Mouse (Mus musculus): ENCODE measurements around the gene Pold1. TPM values are rescaled to one million over a fixed set of nuclear protein-coding genes. Genes with fewer than 3 reads are reported as not detected.
A peak's percentile ranks its signal among the peaks of the same experiment; 100 is the strongest.

Gene Pold1
- polyA plus RNA-seq, 1 experiment = 23.7 TPM

DNA sequence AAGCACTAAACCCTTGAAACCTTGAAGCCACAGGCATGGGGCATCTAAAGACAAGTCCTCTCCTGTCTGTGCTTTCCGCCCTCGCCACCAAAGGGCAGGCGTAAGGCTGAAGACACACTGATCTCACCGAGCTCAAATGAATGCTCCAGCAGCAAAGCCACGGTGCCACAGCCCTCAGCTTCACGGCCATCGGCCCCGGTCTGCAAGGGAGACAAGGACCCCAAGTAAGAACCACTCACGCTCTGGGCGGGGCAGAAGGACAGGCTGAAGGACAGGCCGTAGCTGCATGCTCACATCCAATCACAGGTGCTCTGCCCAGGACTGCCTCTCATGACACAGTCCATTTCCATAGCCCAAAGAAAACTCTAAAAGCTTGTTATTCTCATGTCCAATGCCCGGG is 54.0 kb downstream of the Pold1 start:
- no peak for TF ChIP-seq CTCF (IDR thresholded peaks at IDR 0.05; ENCODE audit: borderline replicate concordance, insufficient read depth, low read length)
- no peak for TF ChIP-seq POLR2A (IDR thresholded peaks at IDR 0.05; ENCODE audit: low read depth, low read length)
- H3K4me1 ChIP-seq (ENCODE audit: control insufficient read depth, insufficient read depth, low read length) = peaks cover 6% of the 10 kb centered on the region; the same call in 1 of the 2 replicates
- H3K27ac ChIP-seq (ENCODE audit: insufficient read depth, low read length) = no peak overlapping the region
- H3K4me3 ChIP-seq (ENCODE audit: insufficient read depth, low read length) = no peak overlapping the region

- Histone ChIP-seq H3K4me1 (ENCODE audit: control insufficient read depth, insufficient read depth, low read length) (peaks cover 6% of the 10 kb centered on the region; the same call in 1 of the 2 replicates), H3K27ac (ENCODE audit: insufficient read depth, low read length) (no peak overlapping the region), H3K4me3 (ENCODE audit: insufficient read depth, low read length) (no peak overlapping the region)
- no peak for TF ChIP-seq POLR2A (IDR thresholded peaks at IDR 0.05; ENCODE audit: low read depth, low read length)
- no peak for TF ChIP-seq CTCF (IDR thresholded peaks at IDR 0.05; ENCODE audit: borderline replicate concordance, insufficient read depth, low read length)
Measured at GRCm38 (mm10) chr7:44492166-44492826, 56.4 kb downstream of the Pold1 start.

DNA sequence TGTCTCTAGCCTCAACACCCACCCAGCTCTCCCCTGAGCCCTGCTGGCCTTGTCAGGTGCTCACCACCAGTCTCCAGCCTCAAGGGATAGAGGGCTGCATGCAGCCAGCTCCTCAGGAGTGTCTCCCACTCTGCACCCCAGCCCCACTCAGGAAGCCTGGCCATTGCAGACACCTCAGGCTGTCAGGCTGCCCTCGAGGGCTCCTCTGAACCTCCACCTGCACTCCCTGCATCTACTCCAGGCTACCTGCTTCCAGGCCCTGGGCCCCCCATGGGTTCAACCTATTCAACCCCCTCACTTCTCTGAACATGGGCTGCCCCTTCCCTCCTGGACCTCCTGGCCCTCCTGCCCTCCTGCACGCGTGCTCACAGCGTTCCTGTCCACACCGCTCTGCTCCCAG is 57.3 kb downstream of the Pold1 start:
- Histone ChIP-seq H3K4me1 (ENCODE audit: control insufficient read depth, insufficient read depth, low read length) (peaks cover 6% of the 10 kb centered on the region; the same call in 1 of the 2 replicates), H3K4me3 (ENCODE audit: insufficient read depth, low read length) (no peak overlapping the region), H3K27ac (ENCODE audit: insufficient read depth, low read length) (no peak overlapping the region)
- TF ChIP-seq POLR2A (IDR thresholded peaks at IDR 0.05; ENCODE audit: low read depth, low read length) (no peak), CTCF (IDR thresholded peaks at IDR 0.05; ENCODE audit: borderline replicate concordance, insufficient read depth, low read length) (no peak)

- Histone ChIP-seq H3K4me3 (ENCODE audit: insufficient read depth, low read length) (no peak overlapping the region), H3K27ac (ENCODE audit: insufficient read depth, low read length) (no peak overlapping the region), H3K4me1 (ENCODE audit: control insufficient read depth, insufficient read depth, low read length) (peaks cover 3% of the 10 kb centered on the region; the same call in 1 of the 2 replicates)
- no peak for TF ChIP-seq CTCF (IDR thresholded peaks at IDR 0.05; ENCODE audit: borderline replicate concordance, insufficient read depth, low read length)
- no peak for TF ChIP-seq POLR2A (IDR thresholded peaks at IDR 0.05; ENCODE audit: low read depth, low read length)
Measured at GRCm38 (mm10) chr7:44490281-44490680, 58.4 kb downstream of the Pold1 start.

DNA sequence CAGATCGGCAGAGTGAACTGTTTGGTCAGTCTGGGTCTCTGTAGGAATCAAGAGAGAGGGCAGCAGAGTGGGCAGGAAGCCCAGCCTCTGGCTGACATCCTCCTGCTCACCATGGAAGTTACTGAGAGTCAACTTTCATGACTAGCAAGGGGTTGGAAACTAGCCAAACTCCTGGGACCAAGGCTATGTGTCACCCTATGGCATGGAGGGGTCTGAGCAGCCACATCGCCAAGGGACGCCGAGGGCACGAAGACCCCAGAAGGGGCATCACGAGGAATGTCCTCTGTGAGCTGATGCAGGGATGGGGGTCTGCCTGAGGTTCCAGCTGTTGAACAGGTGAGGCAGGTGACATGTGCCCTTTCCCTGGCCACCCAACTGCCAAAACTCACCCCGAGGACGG is 60.1 kb downstream of the Pold1 start:
- no peaks in the 10 kb centered on the region for H3K4me1 ChIP-seq (ENCODE audit: control insufficient read depth, insufficient read depth, low read length)
- no peak overlapping the region for H3K27ac ChIP-seq (ENCODE audit: insufficient read depth, low read length)
- TF ChIP-seq POLR2A (IDR thresholded peaks at IDR 0.05; ENCODE audit: low read depth, low read length) = no peak
- TF ChIP-seq CTCF (IDR thresholded peaks at IDR 0.05; ENCODE audit: borderline replicate concordance, insufficient read depth, low read length) = no peak
- H3K4me3 ChIP-seq (ENCODE audit: insufficient read depth, low read length) = no peak overlapping the region

- no peaks in the 10 kb centered on the region for H3K4me1 ChIP-seq (ENCODE audit: control insufficient read depth, insufficient read depth, low read length)
- H3K4me3 ChIP-seq (ENCODE audit: insufficient read depth, low read length) = no peak overlapping the region
- TF ChIP-seq CTCF (IDR thresholded peaks at IDR 0.05; ENCODE audit: borderline replicate concordance, insufficient read depth, low read length) (no peak), POLR2A (IDR thresholded peaks at IDR 0.05; ENCODE audit: low read depth, low read length) (no peak)
- H3K27ac ChIP-seq (ENCODE audit: insufficient read depth, low read length) = no peak overlapping the region
Measured at GRCm38 (mm10) chr7:44487936-44488335, 60.7 kb downstream of the Pold1 start.

DNA sequence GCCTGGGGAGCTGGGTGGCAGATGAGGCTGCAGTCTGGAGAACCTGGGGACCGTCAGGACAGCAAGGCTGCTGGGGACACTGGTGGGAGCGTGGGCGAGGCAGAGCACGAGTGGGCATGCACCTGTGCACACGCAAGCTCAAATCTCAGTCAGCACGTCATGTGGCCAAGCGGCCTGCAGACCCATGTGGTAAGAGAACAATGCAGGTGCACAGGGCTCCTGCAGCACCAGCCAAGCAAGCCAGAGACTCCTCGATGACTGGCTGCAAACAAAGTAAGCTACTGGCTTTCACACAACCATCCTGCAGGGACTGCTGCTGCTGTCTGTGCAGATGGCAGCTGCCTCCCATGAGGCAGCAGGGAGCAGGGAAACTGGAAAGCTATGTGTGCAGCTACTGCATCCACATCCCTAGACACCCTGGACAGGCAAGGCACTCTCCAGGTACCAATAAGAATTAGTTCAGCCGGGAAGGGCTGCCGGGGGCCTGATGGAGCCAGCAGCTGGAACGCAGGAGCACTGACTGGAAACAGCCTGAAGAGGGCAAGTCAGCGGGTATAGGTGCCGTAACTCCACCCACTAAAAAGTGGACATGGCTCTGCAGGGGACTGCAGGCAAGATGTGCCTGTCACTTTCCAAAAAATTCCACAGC is 61.6 kb downstream of the Pold1 start:
- TF ChIP-seq CTCF (IDR thresholded peaks at IDR 0.05; ENCODE audit: borderline replicate concordance, insufficient read depth, low read length) (no peak), POLR2A (IDR thresholded peaks at IDR 0.05; ENCODE audit: low read depth, low read length) (no peak)
- H3K4me1 ChIP-seq (ENCODE audit: control insufficient read depth, insufficient read depth, low read length) = no peaks in the 10 kb centered on the region
- no peak overlapping the region for H3K4me3 ChIP-seq (ENCODE audit: insufficient read depth, low read length)
- H3K27ac ChIP-seq (ENCODE audit: insufficient read depth, low read length) = no peak overlapping the region

DNA sequence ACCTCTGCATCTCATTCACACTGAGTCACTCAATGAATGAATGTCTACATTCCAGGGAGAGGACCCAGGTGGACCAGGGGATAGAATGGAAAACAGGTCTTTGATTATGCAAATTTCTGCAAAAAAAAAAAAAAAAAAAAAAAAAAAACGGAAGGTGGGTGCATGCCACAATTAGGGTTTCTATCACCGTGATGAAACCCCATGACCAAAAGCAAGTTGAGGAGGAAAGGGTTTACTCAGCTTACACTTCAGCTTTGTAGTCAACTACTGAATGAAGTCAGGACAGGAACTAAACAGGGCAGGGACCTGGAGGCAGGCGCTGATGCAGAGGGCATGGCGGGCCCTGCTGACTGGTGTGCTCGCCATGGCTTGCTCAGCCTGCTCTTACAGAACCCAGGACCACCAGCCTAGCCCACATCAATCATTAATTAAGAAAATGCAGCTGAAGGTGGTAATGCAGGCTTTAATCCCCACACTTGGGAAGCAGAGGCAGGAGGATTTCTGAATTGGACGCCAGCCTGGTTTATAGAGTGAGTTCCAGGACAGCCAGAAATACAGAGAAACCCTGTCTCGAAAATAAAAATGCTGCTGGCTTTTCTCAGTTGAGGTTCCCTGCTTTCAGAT is 63.0 kb downstream of the Pold1 start:
- no peaks in the 10 kb centered on the region for H3K4me1 ChIP-seq (ENCODE audit: control insufficient read depth, insufficient read depth, low read length)
- TF ChIP-seq POLR2A (IDR thresholded peaks at IDR 0.05; ENCODE audit: low read depth, low read length) = no peak
- TF ChIP-seq CTCF (IDR thresholded peaks at IDR 0.05; ENCODE audit: borderline replicate concordance, insufficient read depth, low read length) = no peak
- no peak overlapping the region for H3K27ac ChIP-seq (ENCODE audit: insufficient read depth, low read length)
- H3K4me3 ChIP-seq (ENCODE audit: insufficient read depth, low read length) = no peak overlapping the region

- H3K27ac ChIP-seq (ENCODE audit: insufficient read depth, low read length) = no peak overlapping the region
- H3K4me1 ChIP-seq (ENCODE audit: control insufficient read depth, insufficient read depth, low read length) = no peaks in the 10 kb centered on the region
- TF ChIP-seq CTCF (IDR thresholded peaks at IDR 0.05; ENCODE audit: borderline replicate concordance, insufficient read depth, low read length) = peak; percentile 95
- no peak for TF ChIP-seq POLR2A (IDR thresholded peaks at IDR 0.05; ENCODE audit: low read depth, low read length)
Measured at GRCm38 (mm10) chr7:44484841-44485571, 63.6 kb downstream of the Pold1 start.

More at GRCm38 (mm10) chr7:44484841-44485571, 63.6 kb downstream of the Pold1 start:
- H3K4me3 ChIP-seq (ENCODE audit: insufficient read depth, low read length) = no peak overlapping the region

All from embryonic fibroblast, embryonic 13.5 days (primary cell).